In genomic region chr2:68304771-68305460, GRCm38 (mm10) we compare ENCODE assay signal across 20 mouse cellular contexts.
DNase-seq lines count a peak whose midpoint lies in the region; ATAC-seq and TF ChIP-seq lines count a peak whose summit lies in the region.
"Had no signal": no experiment of that assay in that cellular context is flagged by ENCODE, and none has a peak within 500 bp of the region (broad histone marks: within the 10 kb centered on the region; RNA-seq: fewer than 3 reads in every experiment).

No protein-coding gene starts in this region.

- in situ Hi-C loops in Patski (cut with MboI; ENCODE audit: low pct_unique_long_range_greater_than_20kb): no loop called here

- POLR2A ChIA-PET in Patski (lab: Charles Lee): interaction anchor here (0.8 kb wide), 1 partner anchor 13 kb away, joined by 4 read pairs; no protein-coding TSS in a partner anchor

- peak; percentile 65 to 78 for DNase-seq in left cerebral cortex, adult 18-20 months (ENCODE audit: low spot score in 2 of 2)
- no peak for DNase-seq in left cerebral cortex, postnatal 4 days
- DNase-seq in CD4-positive, CD25-positive, alpha-beta regulatory T cell, adult 2 months (ENCODE audit: low read depth, low spot score): peak; percentile 48
- peak; percentile 80 for DNase-seq in Patski (ENCODE audit: low read depth, low spot score)
- no peak for DNase-seq in layer of hippocampus, adult 18-20 months (ENCODE audit: low spot score in 2 of 2)
- no peak for DNase-seq in heart, postnatal 25 days (ENCODE audit: low spot score)
- no peak for DNase-seq in embryo, embryonic 11 days
- DNase-seq: adrenal gland, adult 2 months; cerebellum, adult 9-10 months; heart, adult 2 months; heart, postnatal 4 days; kidney, adult 11 months; kidney, postnatal 14 days; lung, adult 18-20 months; thymus, adult 2 months had no signal

- peak; percentile 93 for ATAC-seq in Patski
- peak; percentile 55 for ATAC-seq in inflammation-experienced regulatory T-cells, adult 6 months
- ATAC-seq: forebrain, embryonic 14.5 days had no signal

- CTCF ChIA-PET in Patski (lab: Charles Lee): no interaction called here

- intact Hi-C loops in left cerebral cortex, postnatal 4 days (cut with DNase I): no loop called here
- intact Hi-C loops in heart, postnatal 25 days (cut with DNase I): no loop called here

- TF ChIP-seq CTCF in Patski (IDR thresholded peaks at IDR 0.05): no peak

- H3K27me3 ChIP-seq in Patski: no peaks in the 10 kb centered on the region
- H3K27me3 ChIP-seq: embryonic facial prominence, embryonic 12.5 days; hindbrain, embryonic 15.5 days; stomach, embryonic 15.5 days had no signal

Comparison
In these comparisons a context has a peak if more than half of its experiments do, and no peak if none do; other contexts are left out.
1. DNase-seq: peak in left cerebral cortex, adult 18-20 months (2 of 2), CD4-positive, CD25-positive, alpha-beta regulatory T cell, adult 2 months (single experiment) and Patski (single experiment); none in left cerebral cortex, postnatal 4 days (single experiment), layer of hippocampus, adult 18-20 months (0 of 2), heart, postnatal 25 days (single experiment) and embryo, embryonic 11 days (single experiment).